Mouse (Mus musculus): ENCODE data around the gene Trmt61a.

- TF ChIP-seq CTCF (IDR thresholded peaks at IDR 0.05; ENCODE audit: insufficient read depth, low read depth, low read length) (no peak), POLR2A (IDR thresholded peaks at IDR 0.05; ENCODE audit: insufficient read depth, low read depth, low read length) (no peak)
Observed at GRCm38 (mm10) chr12:111680661-111681060, 2.8 kb downstream of the Trmt61a start.

Measured in olfactory bulb, adult 2 months (tissue).